Mouse (Mus musculus) neural tube, embryonic 14.5 days (tissue): Measurements from ENCODE around the gene Frem2. TPM values are rescaled to one million over a fixed set of nuclear protein-coding genes. Genes with fewer than 3 reads are reported as not detected.

Experiments used
- ATAC-seq: fragments of 200-750 bp; cut with Nextera tagmentation; 2 replicates; pipeline ENCODE4 v1.8.0; 2017; ENCODE audit warnings: low read depth, mild to moderate bottlenecking, moderate TSS enrichment, moderate library complexity
- H3K27ac ChIP-seq: fragments of 300-500 bp; sonication (generic); 2 replicates; pipeline ENCODE4 v1.5.1; 2014; ENCODE audit warnings: low read depth, mild to moderate bottlenecking, control low read depth, low read length, moderate library complexity, mixed read lengths
- H3K27me3 ChIP-seq: fragments of 300-500 bp; sonication (generic); 2 replicates; pipeline ENCODE4 v1.6.1; 2014; ENCODE audit warnings: low read length; ENCODE audit not compliant: control insufficient read depth, insufficient read depth
- H3K36me3 ChIP-seq: fragments of 300-500 bp; sonication (generic); 2 replicates; pipeline ENCODE4 v1.6.1; 2014; ENCODE audit warnings: low read length, mixed read lengths; ENCODE audit not compliant: control insufficient read depth, insufficient read depth
- H3K4me1 ChIP-seq: fragments of 300-500 bp; sonication (generic); 2 replicates; pipeline ENCODE4 v1.6.1; 2014; ENCODE audit warnings: low read length; ENCODE audit not compliant: control insufficient read depth, insufficient read depth
- H3K4me2 ChIP-seq: fragments of 300-500 bp; sonication (generic); 2 replicates; pipeline ENCODE4 v1.6.1; 2014; ENCODE audit warnings: mild to moderate bottlenecking, low read depth, low read length, control low read depth
- H3K4me3 ChIP-seq: fragments of 300-500 bp; sonication (generic); 2 replicates; pipeline ENCODE4 v1.5.1; 2014; ENCODE audit warnings: low read depth, low read length, control low read depth, mixed read lengths
- H3K9ac ChIP-seq: fragments of 300-500 bp; sonication (generic); replicated peaks from 2 replicates; pipeline ENCODE4 v1.6.1; 2014; ENCODE audit warnings: low read depth, mild to moderate bottlenecking, control low read depth, low read length, mixed read lengths
- H3K9me3 ChIP-seq: fragments of 300-500 bp; sonication (generic); 2 replicates; pipeline ENCODE4 v1.6.1; 2016; ENCODE audit warnings: low read length; ENCODE audit not compliant: control insufficient read depth
- WGBS: fragments of 180-500 bp; shearing (Covaris S2); extraction: QIAGEN DNeasy Blood & Tissue Kit; methylation state at CpG from one replicate; pipeline ENCODE4 v1.1.7; 2014; 5-methylcytosine and 5-hydroxymethylcytosine counted together
- polyA plus RNA-seq: library from polyadenylated mRNA; unstranded; fragments of >200 nt; fragmentation: Nextera tagmentation; extraction: Ambion mirVana; gene quantifications from 2 replicates; pipeline ENCODE4 v1.2.1, GENCODE M21; 2014

Gene Frem2
- polyA plus RNA-seq, 1 experiment from 2014 or later: 1.6 TPM

DNA sequence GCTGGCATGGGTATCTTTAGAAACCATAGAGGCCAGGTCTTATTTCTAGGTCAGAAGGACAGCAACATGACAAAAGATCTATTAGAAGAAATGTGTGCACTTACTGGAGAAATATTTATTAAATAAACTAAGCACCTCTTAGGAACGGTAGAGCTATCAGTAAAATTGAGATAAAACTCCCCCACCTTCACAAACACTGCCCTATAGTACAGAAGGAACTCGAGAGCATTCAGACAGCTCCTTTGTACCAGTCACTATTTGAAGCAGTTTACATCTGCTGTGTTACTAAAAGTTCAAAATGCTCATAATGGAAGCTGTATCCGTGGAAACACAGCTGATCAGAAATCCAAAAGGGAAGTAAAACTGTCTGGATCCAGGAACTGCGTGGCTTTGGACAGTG lies 26.5 kb downstream of the Frem2 start:
- no peak overlapping the region for H3K9ac ChIP-seq
- no peaks in the 10 kb centered on the region for H3K36me3 ChIP-seq
- H3K4me3 ChIP-seq: no peak overlapping the region
- no peaks in the 10 kb centered on the region for H3K27me3 ChIP-seq
- no peak overlapping the region for H3K4me2 ChIP-seq
- 63% methylated on average over 4 of the region's 4 CpGs for WGBS
- ATAC-seq: no peak
- H3K9me3 ChIP-seq: no peaks in the 10 kb centered on the region
- no peaks in the 10 kb centered on the region for H3K4me1 ChIP-seq
- no peak overlapping the region for H3K27ac ChIP-seq

DNA sequence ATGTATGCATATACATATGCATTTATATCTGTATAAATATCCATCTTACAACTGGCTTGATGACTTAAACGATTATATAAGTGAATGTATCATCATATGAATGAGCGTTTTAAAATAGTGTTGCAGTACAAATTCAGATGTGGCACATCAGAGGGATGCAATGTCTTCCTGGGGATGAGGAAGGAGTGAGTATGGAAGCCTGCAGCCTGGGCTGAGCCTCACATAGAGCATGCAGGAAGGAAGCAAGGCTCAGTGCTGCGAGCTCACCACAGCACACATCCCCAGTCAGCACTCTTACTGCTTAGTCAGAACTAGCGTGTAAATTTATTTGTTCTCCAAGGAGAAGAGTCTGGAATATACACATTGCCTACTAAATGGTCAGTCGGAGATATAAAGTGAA lies 27.2 kb downstream of the Frem2 start:
- Histone ChIP-seq H3K4me3 (no peak overlapping the region), H3K27ac (no peak overlapping the region), H3K4me1 (no peaks in the 10 kb centered on the region), H3K9me3 (no peaks in the 10 kb centered on the region), H3K36me3 (no peaks in the 10 kb centered on the region), H3K9ac (no peak overlapping the region), H3K4me2 (no peak overlapping the region), H3K27me3 (no peaks in the 10 kb centered on the region)
- ATAC-seq: no peak
- WGBS: 90% methylated on average over 5 of the region's 5 CpGs

DNA sequence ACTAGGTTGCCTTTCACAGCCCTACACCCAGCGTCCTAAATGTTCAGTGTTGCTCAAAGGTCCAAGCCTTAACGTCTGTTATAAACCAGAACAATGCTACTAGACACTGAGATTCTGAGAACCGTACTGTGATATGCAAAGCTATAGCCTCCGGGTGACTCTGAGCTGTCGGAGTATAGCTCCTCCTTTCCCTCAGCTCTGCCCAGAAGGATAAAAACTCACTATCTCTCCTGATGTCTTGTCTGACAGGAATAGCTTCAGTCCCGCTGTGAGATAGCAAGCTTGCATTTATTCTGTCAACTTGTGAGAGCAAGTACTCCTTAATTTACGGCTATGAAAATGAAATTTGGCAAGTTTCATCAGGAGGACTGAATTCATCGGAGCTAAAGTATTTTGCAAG lies 33.9 kb downstream of the Frem2 start:
- no peak overlapping the region for H3K9ac ChIP-seq
- H3K27ac ChIP-seq: no peak overlapping the region
- no peak for ATAC-seq
- H3K27me3 ChIP-seq: no peaks in the 10 kb centered on the region
- H3K9me3 ChIP-seq: no peaks in the 10 kb centered on the region
- H3K4me1 ChIP-seq: no peaks in the 10 kb centered on the region
- no peak overlapping the region for H3K4me3 ChIP-seq
- WGBS: 83% methylated on average over 8 of the region's 8 CpGs
- H3K36me3 ChIP-seq: no peaks in the 10 kb centered on the region
- no peak overlapping the region for H3K4me2 ChIP-seq

DNA sequence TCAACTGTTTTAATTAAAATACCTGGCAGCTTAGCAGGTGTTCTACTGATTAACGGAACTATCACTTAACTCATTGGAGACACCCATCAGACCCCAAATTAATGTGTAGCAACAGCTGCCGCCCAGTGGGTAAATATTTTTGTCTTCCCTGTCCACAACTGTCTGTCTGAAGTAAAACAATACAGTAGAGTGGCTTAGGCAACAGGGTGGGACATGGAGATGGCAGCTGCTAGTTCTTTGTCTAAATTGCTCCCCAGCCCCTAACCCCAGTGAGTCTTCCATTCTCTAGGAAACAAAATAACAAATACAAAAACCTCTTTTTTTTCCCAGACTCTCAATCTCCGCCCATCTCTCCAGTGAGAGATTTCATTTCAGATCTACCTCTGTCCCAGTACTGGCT lies 36.2 kb downstream of the Frem2 start:
- Histone ChIP-seq H3K4me2 (no peak overlapping the region), H3K27ac (no peak overlapping the region), H3K9ac (no peak overlapping the region), H3K4me1 (no peaks in the 10 kb centered on the region), H3K4me3 (no peak overlapping the region), H3K9me3 (no peaks in the 10 kb centered on the region), H3K27me3 (no peaks in the 10 kb centered on the region), H3K36me3 (no peaks in the 10 kb centered on the region)
- 69% methylated on average over 3 of the region's 3 CpGs for WGBS
- ATAC-seq: no peak

DNA sequence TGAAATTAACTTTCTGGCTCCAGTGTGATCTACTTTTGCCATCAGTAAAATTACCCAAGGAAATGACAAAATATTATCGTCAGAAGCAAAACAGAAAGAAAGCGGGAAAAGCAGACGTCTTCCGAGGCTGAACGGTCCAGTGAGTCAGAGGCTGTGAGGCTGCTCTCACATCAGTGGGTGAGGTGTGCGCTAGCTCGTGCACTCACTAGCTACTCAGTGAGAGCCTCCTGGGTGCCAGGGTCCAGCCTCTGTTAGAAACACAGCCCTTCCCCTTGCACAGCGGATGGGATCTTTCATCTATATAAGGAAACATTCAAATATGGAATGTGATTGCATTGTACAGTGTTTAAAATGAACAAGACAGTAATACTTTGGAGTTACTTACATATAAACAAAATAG lies 36.8 kb downstream of the Frem2 start:
- 91% methylated on average over 8 of the region's 8 CpGs for WGBS

DNA sequence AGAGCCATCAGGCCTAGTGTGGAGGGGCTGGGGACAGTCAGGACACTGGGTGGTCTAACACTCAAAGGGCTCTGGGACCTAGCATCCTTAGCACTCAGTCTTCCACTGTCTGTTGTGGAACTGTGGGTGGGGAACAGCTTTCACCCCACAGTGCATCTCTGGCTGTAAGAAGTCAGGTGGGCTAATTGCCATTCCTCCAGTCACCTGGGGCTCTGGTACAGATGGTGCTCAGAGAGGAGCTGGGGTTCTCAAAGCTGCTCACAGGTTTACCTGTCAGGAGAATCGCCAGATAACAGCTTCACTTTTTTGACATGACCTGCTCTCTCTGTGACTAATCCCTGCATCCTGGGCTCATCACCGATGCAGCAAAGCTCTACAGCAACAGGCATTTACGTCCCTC lies 46.0 kb downstream of the Frem2 start:
- 86% methylated on average over 3 of the region's 3 CpGs for WGBS

More for the DNA sequence above, 36.8 kb downstream of the Frem2 start:
- no peaks in the 10 kb centered on the region for H3K9me3 ChIP-seq
- H3K27ac ChIP-seq: no peak overlapping the region
- H3K27me3 ChIP-seq: no peaks in the 10 kb centered on the region
- no peak overlapping the region for H3K4me3 ChIP-seq
- no peak overlapping the region for H3K9ac ChIP-seq
- H3K4me2 ChIP-seq: no peak overlapping the region
- H3K36me3 ChIP-seq: no peaks in the 10 kb centered on the region
- no peaks in the 10 kb centered on the region for H3K4me1 ChIP-seq
- ATAC-seq: no peak

DNA sequence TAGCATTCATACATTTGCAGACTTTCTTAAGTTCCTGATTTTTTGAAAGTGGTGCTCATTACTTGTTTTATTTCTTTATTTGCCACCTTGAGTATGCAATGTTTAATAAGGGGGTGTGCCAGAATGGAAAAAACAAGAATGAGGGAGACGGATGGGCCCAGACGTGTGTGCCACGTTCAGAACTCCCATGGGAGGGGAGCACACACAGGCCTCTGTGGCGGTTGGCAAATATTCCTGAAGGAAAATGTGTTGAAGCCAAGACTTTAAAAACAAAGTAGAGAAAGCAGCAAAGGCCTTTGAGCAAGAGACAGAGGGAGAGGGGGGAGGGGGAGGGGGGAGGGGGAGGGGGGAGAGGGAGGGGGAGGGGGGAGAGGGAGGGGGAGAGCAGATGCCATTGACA lies 47.3 kb downstream of the Frem2 start:
- Histone ChIP-seq H3K9ac (no peak overlapping the region), H3K27me3 (no peaks in the 10 kb centered on the region), H3K4me2 (no peak overlapping the region), H3K4me3 (no peak overlapping the region), H3K27ac (no peak overlapping the region), H3K9me3 (no peaks in the 10 kb centered on the region), H3K36me3 (no peaks in the 10 kb centered on the region), H3K4me1 (no peaks in the 10 kb centered on the region)
- whole genome bisulfite sequencing: 49% methylated on average over 4 of the region's 4 CpGs
- ATAC-seq: no peak

More for the DNA sequence above, 46.0 kb downstream of the Frem2 start:
- no peak overlapping the region for H3K27ac ChIP-seq
- no peaks in the 10 kb centered on the region for H3K4me1 ChIP-seq
- H3K9me3 ChIP-seq: no peaks in the 10 kb centered on the region
- no peak overlapping the region for H3K4me3 ChIP-seq
- H3K27me3 ChIP-seq: no peaks in the 10 kb centered on the region
- no peak for ATAC-seq
- no peak overlapping the region for H3K9ac ChIP-seq
- H3K36me3 ChIP-seq: no peaks in the 10 kb centered on the region
- H3K4me2 ChIP-seq: no peak overlapping the region

DNA sequence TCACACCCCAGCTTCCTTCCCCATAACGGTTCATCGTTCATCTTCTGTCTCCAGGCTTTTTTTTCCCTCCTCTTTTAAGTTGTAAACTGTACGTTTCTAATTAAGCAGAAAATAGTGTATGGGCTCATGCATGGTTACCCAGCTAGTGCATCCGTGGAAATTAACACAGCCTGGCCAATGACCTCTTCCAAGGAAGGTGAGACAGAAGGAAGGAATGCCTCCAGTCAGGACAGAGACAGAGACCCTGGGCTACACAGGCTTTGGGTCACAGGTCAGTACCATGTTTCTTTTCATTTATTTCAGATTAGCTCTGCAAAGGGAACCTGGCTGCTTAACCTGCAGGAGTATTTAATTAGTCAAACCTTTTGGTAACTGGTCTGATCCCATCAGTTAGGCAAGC lies 57.0 kb downstream of the Frem2 start:
- WGBS: 51% methylated on average over 4 of the region's 4 CpGs
- H3K4me2 ChIP-seq: no peak overlapping the region

DNA sequence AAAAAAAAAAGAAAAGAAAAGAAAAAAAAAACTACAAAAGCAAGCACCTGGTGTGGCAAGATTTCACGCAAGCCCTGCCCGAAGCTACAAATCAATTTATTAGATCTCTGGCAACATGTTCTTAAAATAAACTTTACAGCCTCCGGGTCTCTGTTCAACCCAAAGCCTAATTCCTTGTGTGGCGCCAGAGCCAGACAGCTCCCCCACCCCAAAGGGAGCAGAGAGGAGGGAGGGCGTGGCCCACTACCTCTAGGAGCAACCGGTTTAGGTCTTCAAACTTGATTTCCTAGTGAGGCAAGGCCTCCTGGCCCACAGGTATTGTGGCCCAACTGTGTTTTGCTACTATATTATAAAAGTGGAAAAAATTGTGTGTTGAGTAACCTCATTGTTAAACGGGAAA lies 57.8 kb downstream of the Frem2 start:
- H3K27me3 ChIP-seq: no peaks in the 10 kb centered on the region
- ATAC-seq: no peak
- H3K9ac ChIP-seq: no peak overlapping the region
- 27% methylated on average over 7 of the region's 7 CpGs for WGBS
- H3K4me3 ChIP-seq: no peak overlapping the region
- H3K9me3 ChIP-seq: no peaks in the 10 kb centered on the region
- H3K4me2 ChIP-seq: no peak overlapping the region
- H3K27ac ChIP-seq: no peak overlapping the region
- H3K36me3 ChIP-seq: no peaks in the 10 kb centered on the region
- no peaks in the 10 kb centered on the region for H3K4me1 ChIP-seq

More for the DNA sequence above, 57.0 kb downstream of the Frem2 start:
- Histone ChIP-seq H3K27me3 (no peaks in the 10 kb centered on the region), H3K4me1 (no peaks in the 10 kb centered on the region), H3K4me3 (no peak overlapping the region), H3K36me3 (no peaks in the 10 kb centered on the region), H3K9ac (no peak overlapping the region), H3K27ac (no peak overlapping the region), H3K9me3 (no peaks in the 10 kb centered on the region)
- no peak for ATAC-seq
